Mouse (Mus musculus) heart, embryonic 14.5 days (tissue): ENCODE data around the gene Upf3b. TPM values are rescaled to one million over a fixed set of nuclear protein-coding genes. Genes with fewer than 3 reads are reported as not detected.
"Not testable (repeated sequence)": the region's sequence is repeated elsewhere in the genome, so short reads cannot be mapped to it uniquely, and the experiment has no call there.

Experiments used
- ATAC-seq: fragments of 200-750 bp; cut with Nextera tagmentation; 2 replicates; pipeline ENCODE4 v1.8.0; 2017; ENCODE audit warnings: low read depth, moderate TSS enrichment; ENCODE audit not compliant: insufficient number of reproducible peaks, insufficient read depth, low FRiP score
- H3K27ac ChIP-seq, 2 experiments: fragments of 200-500 bp in 1 of 2; fragments of 300-500 bp in 1 of 2; sonication (generic) in 1 of 2; replicated peaks in 1 of 2; 2 replicates each; pipeline ENCODE4 v1.5.1; 2012 to 2014; ENCODE audit warnings: low read depth in 2 of 2, low read length in 2 of 2, control low read depth in 1 of 2, mild to moderate bottlenecking in 1 of 2, mixed read lengths in 1 of 2; ENCODE audit not compliant: control insufficient read depth in 1 of 2, insufficient read depth in 1 of 2
- H3K27me3 ChIP-seq: fragments of 300-500 bp; sonication (generic); 2 replicates; pipeline ENCODE4 v1.6.1; 2014; ENCODE audit warnings: mild to moderate bottlenecking, low read length, control low read depth; ENCODE audit not compliant: control insufficient read depth, insufficient read depth
- H3K36me3 ChIP-seq: fragments of 300-500 bp; sonication (generic); 2 replicates; pipeline ENCODE4 v1.6.1; 2014; ENCODE audit warnings: mild to moderate bottlenecking, control low read depth, low read length, mixed read lengths; ENCODE audit not compliant: control insufficient read depth, insufficient read depth
- H3K4me1 ChIP-seq, 2 experiments: fragments of 200-500 bp in 1 of 2; fragments of 300-500 bp in 1 of 2; sonication (generic) in 1 of 2; 2 replicates each; pipeline ENCODE4 v1.6.1; 2012 to 2014; ENCODE audit warnings: low read length in 2 of 2, control low read depth in 1 of 2, mixed read lengths in 1 of 2; ENCODE audit not compliant: control insufficient read depth in 2 of 2, insufficient read depth in 2 of 2
- H3K4me2 ChIP-seq: fragments of 300-500 bp; sonication (generic); 2 replicates; pipeline ENCODE4 v1.6.1; 2014; ENCODE audit warnings: mild to moderate bottlenecking, low read length
- H3K4me3 ChIP-seq, 2 experiments: fragments of 200-500 bp in 1 of 2; fragments of 300-500 bp in 1 of 2; sonication (generic) in 1 of 2; 2 replicates each; pipeline ENCODE4 v1.5.1; 2012 to 2014; ENCODE audit warnings: low read length in 2 of 2, mild to moderate bottlenecking in 2 of 2, control low read depth in 1 of 2, low read depth in 1 of 2, moderate library complexity in 1 of 2; ENCODE audit not compliant: control insufficient read depth in 1 of 2, insufficient read depth in 1 of 2
- H3K9ac ChIP-seq: fragments of 300-500 bp; sonication (generic); 2 replicates; pipeline ENCODE4 v1.6.1; 2014; ENCODE audit warnings: mild to moderate bottlenecking, low read length
- H3K9me3 ChIP-seq: fragments of 300-500 bp; sonication (generic); 2 replicates; pipeline ENCODE4 v1.6.1; 2016; ENCODE audit warnings: low read length, control low read depth; ENCODE audit not compliant: control insufficient read depth
- WGBS: fragments of 180-500 bp; shearing (Covaris S2); extraction: QIAGEN DNeasy Blood & Tissue Kit; methylation state at CpG from one replicate; pipeline ENCODE4 v1.1.7; 2014; 5-methylcytosine and 5-hydroxymethylcytosine counted together
- polyA plus RNA-seq: library from polyadenylated mRNA; unstranded; fragments of >200 nt; fragmentation: Nextera tagmentation; extraction: Ambion mirVana; gene quantifications from 2 replicates; pipeline ENCODE4 v1.2.1, GENCODE M21; 2014

Upf3b gene
- polyA plus RNA-seq, 1 experiment from 2014 or later: 14.3 TPM

GRCm38 (mm10) chrX:37080345-37080744 is 29.8 kb downstream of the Upf3b start:
- H3K9me3 ChIP-seq, H3K4me3 ChIP-seq, H3K27me3 ChIP-seq, H3K4me1 ChIP-seq, H3K4me2 ChIP-seq, H3K9ac ChIP-seq, ATAC-seq, H3K27ac ChIP-seq: not testable (repeated sequence)
- 83% methylated on average over 3 of the region's 4 CpGs for WGBS
- H3K36me3 ChIP-seq: peaks cover 28% of the 10 kb centered on the region

GRCm38 (mm10) chrX:37076651-37077050 is 33.5 kb downstream of the Upf3b start:
- no peak overlapping the region for H3K9ac ChIP-seq
- peaks cover 8% of the 10 kb centered on the region for H3K36me3 ChIP-seq
- no peak for ATAC-seq
- H3K4me3 ChIP-seq: no peak overlapping the region
- H3K4me2 ChIP-seq: no peak overlapping the region
- H3K27ac ChIP-seq: no peak overlapping the region
- no peaks in the 10 kb centered on the region for H3K4me1 ChIP-seq
- H3K27me3 ChIP-seq: no peaks in the 10 kb centered on the region
- H3K9me3 ChIP-seq: no peaks in the 10 kb centered on the region
- 70% methylated on average over 8 of the region's 8 CpGs for WGBS

GRCm38 (mm10) chrX:37074262-37074892 is 35.7 kb downstream of the Upf3b start:
- no peak for ATAC-seq
- Histone ChIP-seq H3K4me1 (no peaks in the 10 kb centered on the region), H3K27ac (no peak overlapping the region), H3K9me3 (no peaks in the 10 kb centered on the region), H3K9ac (no peak overlapping the region), H3K27me3 (no peaks in the 10 kb centered on the region), H3K36me3 (no peaks in the 10 kb centered on the region), H3K4me3 (no peak overlapping the region), H3K4me2 (no peak overlapping the region)
- 36% methylated on average over 9 of the region's 9 CpGs for WGBS

GRCm38 (mm10) chrX:37068766-37069165 is 41.4 kb downstream of the Upf3b start:
- Histone ChIP-seq H3K36me3 (no peaks in the 10 kb centered on the region), H3K4me3 (no peak overlapping the region), H3K27me3 (no peaks in the 10 kb centered on the region), H3K9me3 (no peaks in the 10 kb centered on the region), H3K4me1 (no peaks in the 10 kb centered on the region), H3K4me2 (no peak overlapping the region), H3K27ac (no peak overlapping the region), H3K9ac (no peak overlapping the region)
- no peak for ATAC-seq
- 80% methylated on average over 5 of the region's 5 CpGs for WGBS

GRCm38 (mm10) chrX:37067299-37067698 is 42.8 kb downstream of the Upf3b start:
- Histone ChIP-seq H3K9me3 (no peaks in the 10 kb centered on the region), H3K4me2 (no peak overlapping the region), H3K9ac (no peak overlapping the region), H3K27me3 (no peaks in the 10 kb centered on the region), H3K36me3 (no peaks in the 10 kb centered on the region), H3K27ac (no peak overlapping the region), H3K4me1 (no peaks in the 10 kb centered on the region), H3K4me3 (no peak overlapping the region)
- 75% methylated on average over 3 of the region's 3 CpGs for WGBS
- no peak for ATAC-seq

- Histone ChIP-seq H3K9ac (no peak overlapping the region), H3K4me3 (no peak overlapping the region), H3K27ac (no peak overlapping the region), H3K9me3 (no peaks in the 10 kb centered on the region), H3K27me3 (no peaks in the 10 kb centered on the region), H3K4me1 (no peaks in the 10 kb centered on the region), H3K36me3 (no peaks in the 10 kb centered on the region), H3K4me2 (no peak overlapping the region)
- ATAC-seq: no peak
- WGBS: 68% methylated on average over 9 of the region's 9 CpGs
Observed at GRCm38 (mm10) chrX:37063902-37064301, 46.2 kb downstream of the Upf3b start.

- no peak for ATAC-seq
- H3K9ac ChIP-seq: peak overlapping the region; percentile 16; the same call in 1 of the 2 replicates
Observed at GRCm38 (mm10) chrX:37048890-37049823, 61.0 kb downstream of the Upf3b start.

More at GRCm38 (mm10) chrX:37048890-37049823, 61.0 kb downstream of the Upf3b start:
- Histone ChIP-seq H3K27ac (no peak overlapping the region), H3K27me3 (peaks cover 33% of the 10 kb centered on the region), H3K9me3 (no peaks in the 10 kb centered on the region), H3K4me2 (peak overlapping the region; percentile 69), H3K4me1 (no peaks in the 10 kb centered on the region), H3K36me3 (no peaks in the 10 kb centered on the region), H3K4me3 (peak overlapping the region; percentile 31 to 39)
- 22% methylated on average over 61 of the region's 70 CpGs for WGBS
